Mouse (Mus musculus) heart, adult 2 months (tissue): Measurements from ENCODE around the gene Smpd1. TPM values are rescaled to one million over a fixed set of nuclear protein-coding genes. Genes with fewer than 3 reads are reported as not detected.

Experiments
- DNase-seq, 2 experiments: peaks; one replicate each; pipeline ENCODE4 v3.0.0; 2021
- H3K27ac ChIP-seq: fragments of 200-600 bp; 2 replicates; pipeline ENCODE4 v1.8.1; 2022
- H3K27me3 ChIP-seq: fragments of 200-500 bp; 2 replicates; pipeline ENCODE4 v1.6.1; 2012; ENCODE audit warnings: mild to moderate bottlenecking, low read length, inconsistent platforms, mixed read lengths; ENCODE audit not compliant: control insufficient read depth, insufficient read depth
- H3K36me3 ChIP-seq: fragments of 200-500 bp; 2 replicates; pipeline ENCODE4 v1.6.1; 2012; ENCODE audit warnings: low read length, inconsistent platforms; ENCODE audit not compliant: control insufficient read depth, insufficient read depth
- H3K4me1 ChIP-seq: fragments of 200-500 bp; 2 replicates; pipeline ENCODE4 v1.6.1; 2011; ENCODE audit warnings: low read length; ENCODE audit not compliant: control insufficient read depth, insufficient read depth
- H3K4me3 ChIP-seq: fragments of 200-600 bp; 2 replicates; pipeline ENCODE4 v1.8.1; 2022
- H3K79me2 ChIP-seq: fragments of 200-500 bp; replicated peaks from 2 replicates; pipeline ENCODE4 v1.6.1; 2012; ENCODE audit warnings: mild to moderate bottlenecking, inconsistent platforms, low read length, moderate library complexity, mixed read lengths; ENCODE audit not compliant: control insufficient read depth, insufficient read depth
- H3K9ac ChIP-seq: fragments of 200-500 bp; 2 replicates; pipeline ENCODE4 v1.6.1; 2012; ENCODE audit warnings: low read depth, mild to moderate bottlenecking, control low read depth, inconsistent platforms, low read length, mixed read lengths
- CTCF ChIP-seq: fragments of 200-600 bp; IDR thresholded peaks from 2 replicates; pipeline ENCODE4 v1.8.1; 2022; ENCODE audit warnings: antibody characterized with exemption, mild to moderate bottlenecking, moderate library complexity
- EP300 ChIP-seq: fragments of 200-500 bp; IDR thresholded peaks from 2 replicates; pipeline ENCODE4 v1.6.1; 2011; ENCODE audit warnings: low read depth, low read length, control low read depth; ENCODE audit not compliant: insufficient read depth
- POLR2A ChIP-seq: fragments of 200-500 bp; IDR thresholded peaks from 2 replicates; pipeline ENCODE4 v1.6.1; 2011; ENCODE audit warnings: mild to moderate bottlenecking, low read depth, low read length, control low read depth; ENCODE audit not compliant: insufficient read depth
- WGBS: fragments of 180-500 bp; shearing (Covaris S2); methylation state at CpG from one replicate; pipeline ENCODE4 v1.1.7; 2018; 5-methylcytosine and 5-hydroxymethylcytosine counted together
- intact Hi-C: fragments of 180-260 bp; cut with DNase I; formaldehyde crosslinking; loops from one replicate; pipeline ENCODE4 v1.15.1; 2025
- polyA plus RNA-seq: library from polyadenylated mRNA; depleted of rRNA; stranded (reverse); fragments of >200 nt; gene quantifications from 2 replicates; pipeline ENCODE4 v1.2.3, GENCODE M21; 2012; rRNA removed
- total RNA-seq, 2 experiments: library from RNA; stranded (reverse); gene quantifications; 2 replicates each; pipeline ENCODE4 v1.2.3; 2021

Gene Smpd1
- total and polyA plus RNA-seq, 3 experiments, result 154 to 190 (median 186) TPM

DNA sequence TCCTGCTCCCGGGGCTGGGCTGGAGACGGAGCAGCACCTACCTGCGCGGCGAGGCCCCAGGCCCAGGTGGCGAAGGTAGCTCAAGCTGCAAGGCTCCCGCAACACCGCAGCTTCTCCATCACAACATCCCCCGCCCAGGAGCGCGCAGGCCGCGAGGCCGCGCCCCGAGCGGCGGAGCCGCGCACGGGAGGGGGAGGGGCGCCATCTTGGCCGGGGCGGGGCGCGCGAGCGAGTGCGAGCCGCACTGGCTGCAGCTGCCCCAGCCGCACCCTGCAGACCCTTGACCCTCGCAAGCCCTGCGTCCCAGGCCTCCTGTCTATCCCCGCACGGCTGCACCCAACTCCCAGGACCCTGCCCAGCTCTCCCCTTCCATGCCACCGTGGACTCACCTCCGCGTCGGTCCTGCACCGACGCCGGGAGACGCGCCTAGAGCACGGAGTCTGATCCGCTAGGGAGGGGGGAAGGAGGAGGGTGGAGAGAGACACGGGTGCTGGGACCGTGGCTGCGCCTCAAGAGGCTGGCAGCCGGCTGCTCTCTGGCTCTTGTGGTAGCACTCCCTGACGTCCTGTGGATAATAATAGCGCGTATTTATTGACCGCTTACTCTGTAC lies 27.0 kb downstream of the Smpd1 start, which contains the start of gene Apbb1:
TSS of gene Apbb1 (minus strand) at position 560 of the 610 bp plus-strand sequence.
- peaks cover 1% of the 10 kb centered on the region; the same call in 1 of the 2 replicates for H3K4me1 ChIP-seq
- peak within 1 kb of the TSS; percentile 91 for H3K27ac ChIP-seq
- peak within 1 kb of the TSS; percentile 94 for H3K4me3 ChIP-seq
- under 1% methylated on average over 54 of the region's 54 CpGs for WGBS
- TF ChIP-seq CTCF, result no peak
- peak; percentile 79 for TF ChIP-seq POLR2A
- H3K36me3 ChIP-seq, result no peaks in the 10 kb centered on the region
- DNase-seq, result peak; percentile 88 to 89
- H3K9ac ChIP-seq, result peak within 1 kb of the TSS; percentile 83
- H3K79me2 ChIP-seq, result no peaks in the 10 kb centered on the region
- H3K27me3 ChIP-seq, result no peaks in the 10 kb centered on the region
- intact Hi-C loops, result loop anchor here (2.0 kb wide), 2 partner anchors 26 to 70 kb away; partner anchors contain the start of genes Dnhd1 and Smpd1

DNA sequence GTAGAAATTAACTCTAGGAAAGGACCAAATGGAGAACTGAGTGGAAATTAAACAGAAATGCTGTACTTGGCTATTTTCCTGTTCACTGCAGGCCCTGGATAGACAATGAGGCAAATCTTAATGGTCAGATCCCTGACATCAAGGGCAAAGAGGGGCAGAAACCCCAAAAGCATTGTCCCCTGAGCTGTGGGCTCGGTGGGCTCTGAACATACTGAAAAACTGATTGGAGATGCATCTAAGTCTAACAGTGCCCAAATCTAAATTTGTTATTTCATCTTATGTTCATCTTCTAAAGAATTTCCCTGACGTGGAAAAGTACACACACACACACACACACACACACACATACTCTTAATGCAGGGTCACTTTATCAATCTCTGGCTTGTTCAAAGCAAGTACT lies 27.8 kb downstream of the Smpd1 start:
- peak overlapping the region; percentile 91 for H3K27ac ChIP-seq
- no peaks in the 10 kb centered on the region for H3K27me3 ChIP-seq
- no peak for DNase-seq
- 0 out of 2 replicates have a peak, but pooled peaks cover 1% of the 10 kb centered on the region for H3K4me1 ChIP-seq
- TF ChIP-seq CTCF, result no peak
- H3K79me2 ChIP-seq, result no peaks in the 10 kb centered on the region
- intact Hi-C loops, result loop anchor here (2.0 kb wide), 2 partner anchors 27 to 69 kb away; partner anchors contain the start of genes Dnhd1 and Smpd1
- no peaks in the 10 kb centered on the region for H3K36me3 ChIP-seq
- 81% methylated on average over 2 of the region's 2 CpGs for WGBS
- H3K9ac ChIP-seq, result no peak overlapping the region
- H3K4me3 ChIP-seq, result no peak overlapping the region

GRCm38 (mm10) chr7:105588325-105588912 lies 34.3 kb downstream of the Smpd1 start:
- H3K36me3 ChIP-seq, result no peaks in the 10 kb centered on the region
- 49% methylated on average over 9 of the region's 9 CpGs for WGBS
- no peak overlapping the region for H3K4me3 ChIP-seq
- H3K27ac ChIP-seq, result no peak overlapping the region
- intact Hi-C loops, result no loop called here
- no peaks in the 10 kb centered on the region for H3K27me3 ChIP-seq
- no peak overlapping the region for H3K9ac ChIP-seq
- no peaks in the 10 kb centered on the region for H3K4me1 ChIP-seq
- no peak for TF ChIP-seq CTCF
- no peak for TF ChIP-seq POLR2A
- TF ChIP-seq EP300, result no peak
- no peaks in the 10 kb centered on the region for H3K79me2 ChIP-seq
- no peak for DNase-seq

GRCm38 (mm10) chr7:105590097-105590496 lies 35.9 kb downstream of the Smpd1 start:
- Histone ChIP-seq H3K27me3 (no peaks in the 10 kb centered on the region), H3K79me2 (no peaks in the 10 kb centered on the region), H3K4me1 (no peaks in the 10 kb centered on the region), H3K36me3 (no peaks in the 10 kb centered on the region), H3K27ac (no peak overlapping the region), H3K4me3 (no peak overlapping the region), H3K9ac (no peak overlapping the region)
- intact Hi-C loops, result no loop called here
- DNase-seq, result no peak
- no peak for TF ChIP-seq CTCF
- TF ChIP-seq POLR2A, result no peak
- no peak for TF ChIP-seq EP300
- 53% methylated on average over 7 of the region's 7 CpGs for WGBS

DNA sequence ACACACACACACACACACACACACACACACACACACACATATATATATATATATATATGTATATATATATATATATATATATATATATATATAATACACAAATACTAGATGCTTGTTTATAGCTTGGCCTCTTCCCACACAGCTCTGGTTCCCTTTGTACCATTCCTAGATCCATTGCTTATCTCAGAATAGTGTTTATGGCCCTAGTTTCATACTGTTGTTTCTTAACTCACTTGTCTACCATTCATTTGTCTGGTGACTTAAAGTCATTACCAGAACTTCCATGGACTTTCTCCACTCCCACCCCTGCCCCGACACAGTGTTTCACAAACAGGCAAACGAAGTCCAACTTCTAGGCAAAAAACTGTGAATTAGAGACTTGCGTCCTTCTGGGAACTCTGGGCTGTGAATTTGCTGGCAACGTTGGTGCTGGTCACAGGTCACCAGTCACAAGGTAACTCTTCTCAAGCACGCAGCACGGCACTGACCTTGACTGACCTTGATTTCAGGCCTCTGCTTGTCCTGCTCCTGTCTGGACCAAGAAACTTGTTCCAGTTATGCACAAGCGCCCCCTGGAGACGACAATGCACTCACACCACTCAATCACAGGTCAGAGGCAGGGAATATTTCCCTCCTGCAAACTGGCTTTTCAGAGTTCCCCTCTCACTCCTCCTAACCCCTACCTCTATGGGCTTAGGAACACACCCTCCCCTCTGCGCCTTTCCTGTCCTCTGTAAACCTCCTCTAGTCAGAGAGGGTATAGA lies 48.9 kb downstream of the Smpd1 start:
- TF ChIP-seq POLR2A (no peak), CTCF (peak; percentile 85), EP300 (0 out of 2 replicates have a peak, but pooled peaks have one; percentile 37)
- Histone ChIP-seq H3K36me3 (no peaks in the 10 kb centered on the region), H3K4me1 (peaks cover 1% of the 10 kb centered on the region; the same call in 1 of the 2 replicates), H3K9ac (no peak overlapping the region), H3K79me2 (no peaks in the 10 kb centered on the region), H3K27me3 (no peaks in the 10 kb centered on the region), H3K27ac (no peak overlapping the region), H3K4me3 (no peak overlapping the region)
- peak; percentile 72 to 75 for DNase-seq
- 40% methylated on average over 9 of the region's 9 CpGs for WGBS
- intact Hi-C loops, result loop anchor here (1.0 to 10.0 kb wide), 3 partner anchors 48 to 188 kb away; partner anchors contain the start of gene Smpd1

Other genes with a start within 250 kb of the Smpd1 start
- not detected for gene Olfr689, start 243.2 kb upstream of the Smpd1 start, total RNA-seq
- not detected in 2 replicates for gene Olfr689, start 243.2 kb upstream of the Smpd1 start, polyA plus RNA-seq
- gene Olfr690, start 220.3 kb upstream of the Smpd1 start, total RNA-seq, result not detected
- gene Olfr690, start 220.3 kb upstream of the Smpd1 start, polyA plus RNA-seq, result not detected in 2 replicates
- gene Olfr691, start 212.1 kb upstream of the Smpd1 start, total RNA-seq, result not detected
- gene Olfr691, start 212.1 kb upstream of the Smpd1 start, polyA plus RNA-seq, result 0.15 TPM in 1 of 2 replicates, not detected in the other
- gene Olfr692, start 186.1 kb upstream of the Smpd1 start, total RNA-seq, result not detected
- not detected in 2 replicates for gene Olfr692, start 186.1 kb upstream of the Smpd1 start, polyA plus RNA-seq
- gene Gm5901, start 179.3 kb upstream of the Smpd1 start, total RNA-seq, result not detected
- 0.12 TPM in 1 of 2 replicates, not detected in the other for gene Gm5901, start 179.3 kb upstream of the Smpd1 start, polyA plus RNA-seq
- gene Fam160a2, start 154.3 kb upstream of the Smpd1 start, total RNA-seq, result 10 to 100 TPM; 16.0 to 16.3 TPM
- 25.4 and 48.2 TPM in 2 replicates for gene Fam160a2, start 154.3 kb upstream of the Smpd1 start, polyA plus RNA-seq
- not detected for gene Cnga4, start 149.8 kb upstream of the Smpd1 start, total RNA-seq
- gene Cnga4, start 149.8 kb upstream of the Smpd1 start, polyA plus RNA-seq, result 0.09 and 0.14 TPM in 2 replicates
- not detected for gene Cckbr, start 128.6 kb upstream of the Smpd1 start, total RNA-seq
- not detected in 2 replicates for gene Cckbr, start 128.6 kb upstream of the Smpd1 start, polyA plus RNA-seq
- gene Cavin3, start 72.1 kb upstream of the Smpd1 start, total RNA-seq, result 10 to 100 TPM; 17.5 to 24.0 TPM
- gene Cavin3, start 72.1 kb upstream of the Smpd1 start, polyA plus RNA-seq, result 18.0 and 21.0 TPM in 2 replicates
- gene Apbb1, start 27.3 kb downstream of the Smpd1 start, total RNA-seq, result 100 to 1,000 TPM; 123 to 147 TPM
- 259 and 333 TPM in 2 replicates for gene Apbb1, start 27.3 kb downstream of the Smpd1 start, polyA plus RNA-seq
- under 1 TPM in 1 of 2 experiments, not detected in 1; 0.16 TPM for gene Hpx, start 45.8 kb downstream of the Smpd1 start, total RNA-seq
- gene Hpx, start 45.8 kb downstream of the Smpd1 start, polyA plus RNA-seq, result 0.33 and 1.9 TPM in 2 replicates
- 10 to 100 TPM; 20.5 to 23.0 TPM for gene Trim3, start 79.2 kb downstream of the Smpd1 start, total RNA-seq
- gene Trim3, start 79.2 kb downstream of the Smpd1 start, polyA plus RNA-seq, result 39.8 and 41.1 TPM in 2 replicates
- 10 to 100 TPM; 70.8 to 78.5 TPM for gene Timm10b, start 85.7 kb downstream of the Smpd1 start, total RNA-seq
- 83.6 and 92.9 TPM in 2 replicates for gene Timm10b, start 85.7 kb downstream of the Smpd1 start, polyA plus RNA-seq
- gene Arfip2, start 86.1 kb downstream of the Smpd1 start, total RNA-seq, result 10 to 100 TPM; 13.6 TPM
- gene Arfip2, start 86.1 kb downstream of the Smpd1 start, polyA plus RNA-seq, result 30.4 and 40.1 TPM in 2 replicates
- gene Gm45799, start 86.2 kb downstream of the Smpd1 start, total RNA-seq, result 1 to 10 TPM in 1 of 2 experiments, under 1 TPM in 1; 0.78 to 2.0 TPM
- 66.7 and 188 TPM in 2 replicates for gene Gm45799, start 86.2 kb downstream of the Smpd1 start, polyA plus RNA-seq
- gene Dnhd1, start 96.5 kb downstream of the Smpd1 start, total RNA-seq, result under 1 TPM; 0.14 to 0.29 TPM
- 1.1 and 1.3 TPM in 2 replicates for gene Dnhd1, start 96.5 kb downstream of the Smpd1 start, polyA plus RNA-seq
- 10 to 100 TPM; 81.4 to 84.4 TPM for gene Ilk, start 182.2 kb downstream of the Smpd1 start, total RNA-seq
- 127 and 168 TPM in 2 replicates for gene Ilk, start 182.2 kb downstream of the Smpd1 start, polyA plus RNA-seq
- gene Rrp8, start 183.0 kb downstream of the Smpd1 start, total RNA-seq, result 10 to 100 TPM in 1 of 2 experiments, 1 to 10 TPM in 1; 9.2 to 10.8 TPM
- 4.4 and 8.0 TPM in 2 replicates for gene Rrp8, start 183.0 kb downstream of the Smpd1 start, polyA plus RNA-seq
- 100 to 1,000 TPM; 110 to 115 TPM for gene Taf10, start 190.0 kb downstream of the Smpd1 start, total RNA-seq
- 158 and 176 TPM in 2 replicates for gene Taf10, start 190.0 kb downstream of the Smpd1 start, polyA plus RNA-seq
- 10 to 100 TPM; 42.1 to 50.3 TPM for gene Tpp1, start 197.9 kb downstream of the Smpd1 start, total RNA-seq
- 66.1 and 90.0 TPM in 2 replicates for gene Tpp1, start 197.9 kb downstream of the Smpd1 start, polyA plus RNA-seq
- 1 to 10 TPM; 7.2 to 8.5 TPM for gene Dchs1, start 233.3 kb downstream of the Smpd1 start, total RNA-seq
- 8.0 and 11.0 TPM in 2 replicates for gene Dchs1, start 233.3 kb downstream of the Smpd1 start, polyA plus RNA-seq